ENCODE assay signal across 11 mouse cellular contexts in genomic region chr3:85299649-85300550, GRCm38 (mm10).
A peak's percentile ranks its signal among the peaks of the same experiment; 100 is the strongest.
DNase-seq lines count a peak whose midpoint lies in the region; ATAC-seq lines count a peak whose summit lies in the region.
"Had no signal": no experiment of that assay in that cellular context is flagged by ENCODE, and none has a peak within 500 bp of the region (broad histone marks: within the 10 kb centered on the region; RNA-seq: fewer than 3 reads in every experiment).

No protein-coding gene starts in this region.

- H3K9ac ChIP-seq in embryonic facial prominence, embryonic 13.5 days: no peak overlapping the region
- no peak overlapping the region for H3K9ac ChIP-seq in stomach, embryonic 16.5 days (ENCODE audit: low read length)
- H3K9ac ChIP-seq: embryonic facial prominence, embryonic 12.5 days; liver, postnatal 0 days had no signal

- H3K27ac ChIP-seq in embryonic facial prominence, embryonic 13.5 days: peak overlapping the region; percentile 7; the same call in 1 of the 2 replicates
- H3K27ac ChIP-seq in stomach, embryonic 16.5 days (ENCODE audit: low read length): no peak overlapping the region
- H3K27ac ChIP-seq: embryonic facial prominence, embryonic 12.5 days had no signal

- H3K4me3 ChIP-seq in embryonic facial prominence, embryonic 13.5 days: no peak overlapping the region
- no peak overlapping the region for H3K4me3 ChIP-seq in stomach, embryonic 16.5 days (replicated peaks; ENCODE audit: low read length)
- H3K4me3 ChIP-seq: embryonic facial prominence, embryonic 12.5 days had no signal

- no peaks in the 10 kb centered on the region for H3K9me3 ChIP-seq in embryonic facial prominence, embryonic 13.5 days
- no peaks in the 10 kb centered on the region for H3K9me3 ChIP-seq in stomach, embryonic 16.5 days (replicated peaks; ENCODE audit: control insufficient read depth, low read length)
- H3K9me3 ChIP-seq: embryonic facial prominence, embryonic 12.5 days had no signal

- H3K4me1 ChIP-seq in embryonic facial prominence, embryonic 13.5 days: peaks cover 6% of the 10 kb centered on the region; the same call in 1 of the 2 replicates
- H3K4me1 ChIP-seq in stomach, embryonic 16.5 days (ENCODE audit: control insufficient read depth, insufficient read depth, low read length): no peaks in the 10 kb centered on the region
- H3K4me1 ChIP-seq: embryonic facial prominence, embryonic 12.5 days had no signal

- DNase-seq in right cerebral cortex, postnatal 10 days (ENCODE audit: low spot score in 2 of 2): peak; percentile 85 to 86
- DNase-seq in right cerebral cortex, adult 2 months (ENCODE audit: low spot score in 2 of 2): no peak
- peak; percentile 81 to 85 for DNase-seq in layer of hippocampus, postnatal 10 days (ENCODE audit: low spot score in 2 of 2)
- no peak for DNase-seq in frontal cortex, postnatal 25 days (ENCODE audit: low spot score in 2 of 2)
- DNase-seq in thymus, postnatal 14 days: no peak
- DNase-seq: liver, postnatal 0 days had no signal

- no peaks in the 10 kb centered on the region for H3K36me3 ChIP-seq in embryonic facial prominence, embryonic 13.5 days
- no peaks in the 10 kb centered on the region for H3K36me3 ChIP-seq in stomach, embryonic 16.5 days (ENCODE audit: control insufficient read depth, insufficient read depth, low read length)
- H3K36me3 ChIP-seq: embryonic facial prominence, embryonic 12.5 days had no signal

- no peak overlapping the region for H3K4me2 ChIP-seq in embryonic facial prominence, embryonic 13.5 days
- no peak overlapping the region for H3K4me2 ChIP-seq in stomach, embryonic 16.5 days (ENCODE audit: low read depth, low read length)
- H3K4me2 ChIP-seq: embryonic facial prominence, embryonic 12.5 days had no signal

- 68% methylated on average over 18 of the region's 18 CpGs for WGBS in embryonic facial prominence, embryonic 13.5 days
- 83% methylated on average over 18 of the region's 18 CpGs for WGBS in stomach, embryonic 16.5 days

- 0 out of 2 replicates have a peak, but pooled peaks have one; percentile 67 for ATAC-seq in embryonic facial prominence, embryonic 13.5 days (ENCODE audit: insufficient number of reproducible peaks, insufficient read depth, low FRiP score, low TSS enrichment, low read depth)
- peak; percentile 53 for ATAC-seq in stomach, embryonic 16.5 days (ENCODE audit: insufficient read depth, low FRiP score)
- ATAC-seq: intestine, postnatal 0 days; liver, postnatal 0 days; Patski had no signal

- no peaks in the 10 kb centered on the region for H3K27me3 ChIP-seq in embryonic facial prominence, embryonic 13.5 days
- no peaks in the 10 kb centered on the region for H3K27me3 ChIP-seq in stomach, embryonic 16.5 days (ENCODE audit: control insufficient read depth, insufficient read depth, low read length)
- H3K27me3 ChIP-seq: embryonic facial prominence, embryonic 12.5 days had no signal

Comparison
In these comparisons a context has a peak if more than half of its experiments do, and no peak if none do; other contexts are left out.
1. DNase-seq: peak in right cerebral cortex, postnatal 10 days (2 of 2) and layer of hippocampus, postnatal 10 days (2 of 2); none in right cerebral cortex, adult 2 months (0 of 2), frontal cortex, postnatal 25 days (0 of 2) and thymus, postnatal 14 days (single experiment).